8 mouse cellular contexts compared by ENCODE assay signal in genomic region chr11:75631561-75632225, GRCm38 (mm10). TPM values are rescaled to one million over a fixed set of nuclear protein-coding genes. Genes with fewer than 3 reads are reported as not detected.
DNase-seq lines count a peak whose midpoint lies in the region; ATAC-seq and TF ChIP-seq lines count a peak whose summit lies in the region.

No protein-coding gene starts in this region.

- H3K36me3 ChIP-seq in megakaryocyte, embryonic 14.5 days (replicated peaks; ENCODE audit: low read length), result peaks cover 72% of the 10 kb centered on the region
- H3K36me3 ChIP-seq in hindbrain, embryonic 13.5 days, result peaks cover 55% of the 10 kb centered on the region
- H3K36me3 ChIP-seq in liver, embryonic 13.5 days, result peaks cover 27% of the 10 kb centered on the region

- H3K4me2 ChIP-seq in hindbrain, embryonic 13.5 days, result peak overlapping the region; percentile 77
- H3K4me2 ChIP-seq in liver, embryonic 13.5 days, result peak overlapping the region; percentile 86

- no peaks in the 10 kb centered on the region for H3K27me3 ChIP-seq in megakaryocyte, embryonic 14.5 days (replicated peaks)
- H3K27me3 ChIP-seq in hindbrain, embryonic 13.5 days, result no peaks in the 10 kb centered on the region
- H3K27me3 ChIP-seq in liver, embryonic 13.5 days, result no peaks in the 10 kb centered on the region

- WGBS in hindbrain, embryonic 13.5 days, result 8% methylated on average over 13 of the region's 13 CpGs
- 11% methylated on average over 13 of the region's 13 CpGs for WGBS in liver, embryonic 13.5 days (ENCODE audit: insufficient replicate concordance)
- WGBS in olfactory bulb, adult 2 months, result 2% methylated on average over 13 of the region's 13 CpGs

- TF ChIP-seq POLR2A in olfactory bulb, adult 2 months (IDR thresholded peaks at IDR 0.05; ENCODE audit: insufficient read depth, low read depth, low read length), result no peak

- H3K4me3 ChIP-seq in megakaryocyte, embryonic 14.5 days (replicated peaks), result peak overlapping the region; percentile 98
- H3K4me3 ChIP-seq in hindbrain, embryonic 13.5 days, result peak overlapping the region; percentile 68
- H3K4me3 ChIP-seq in liver, embryonic 13.5 days (replicated peaks), result peak overlapping the region; percentile 93
- H3K4me3 ChIP-seq in olfactory bulb, adult 2 months (ENCODE audit: insufficient read depth, low read depth, low read length), result peak overlapping the region; percentile 93; the same call in 1 of the 2 replicates

- H3K4me1 ChIP-seq in megakaryocyte, embryonic 14.5 days, result peaks cover 51% of the 10 kb centered on the region
- H3K4me1 ChIP-seq in hindbrain, embryonic 13.5 days (replicated peaks), result peaks cover 28% of the 10 kb centered on the region
- H3K4me1 ChIP-seq in liver, embryonic 13.5 days (replicated peaks), result peaks cover 34% of the 10 kb centered on the region
- H3K4me1 ChIP-seq in olfactory bulb, adult 2 months (ENCODE audit: control insufficient read depth, insufficient read depth, low read length), result peaks cover 4% of the 10 kb centered on the region; the same call in 1 of the 2 replicates

- no peak for TF ChIP-seq CTCF in olfactory bulb, adult 2 months (IDR thresholded peaks at IDR 0.05; ENCODE audit: insufficient read depth, low read depth, low read length)

- no peak overlapping the region for H3K27ac ChIP-seq in hindbrain, embryonic 13.5 days
- peak overlapping the region; percentile 81; the same call in 1 of the 2 replicates for H3K27ac ChIP-seq in liver, embryonic 13.5 days
- no peak overlapping the region for H3K27ac ChIP-seq in olfactory bulb, adult 2 months (ENCODE audit: insufficient read depth, low read depth, low read length)

- H3K9ac ChIP-seq in hindbrain, embryonic 13.5 days, result peak overlapping the region; percentile 82
- peak overlapping the region; percentile 87 for H3K9ac ChIP-seq in liver, embryonic 13.5 days

- ATAC-seq in megakaryocyte, adult 5-6 weeks (ENCODE audit: poor library complexity, severe bottlenecking), result no peak
- ATAC-seq in hindbrain, embryonic 13.5 days (ENCODE audit: low FRiP score), result no peak
- ATAC-seq in liver, embryonic 13.5 days (ENCODE audit: low read depth), result no peak
- ATAC-seq in megakaryocyte progenitor cell, adult 5-6 weeks (replicated peaks; ENCODE audit: poor library complexity), result no peak

- H3K9me3 ChIP-seq in megakaryocyte, embryonic 14.5 days, result no peaks in the 10 kb centered on the region
- H3K9me3 ChIP-seq in hindbrain, embryonic 13.5 days, result no peaks in the 10 kb centered on the region
- no peaks in the 10 kb centered on the region for H3K9me3 ChIP-seq in liver, embryonic 13.5 days (replicated peaks)

- peak; percentile 46 to 57 for DNase-seq in cerebellum, postnatal 14 days
- DNase-seq in liver, embryonic 13.5 days, result no peak
- no peak for DNase-seq in adrenal gland, adult 18-20 months (ENCODE audit: low spot score in 2 of 2)

RNA-seq across cellular contexts. Expression of gene Inpp5k, which starts 0.9 kb away (rescaled TPM):
- polyA plus RNA-seq in megakaryocyte, embryonic 14.5 days (2012; ENCODE audit: insufficient read depth, low replicate concordance), result 38.5 and 43.3 TPM in 2 replicates
- 76.2 and 79.9 TPM in 2 replicates for total RNA-seq in megakaryocyte, adult 5-6 weeks (2015)
- total RNA-seq in megakaryocyte, adult 5-6 weeks (2017), result 44.5 and 46.5 TPM in 2 replicates
- 38.8 and 41.2 TPM in 2 replicates for polyA plus RNA-seq in hindbrain, embryonic 13.5 days (2015; fragmentation: Nextera tagmentation; extraction: Ambion mirVana)
- 12.9 and 13.9 TPM in 2 replicates for polyA plus RNA-seq in liver, embryonic 13.5 days (2015; fragmentation: Nextera tagmentation; extraction: Ambion mirVana)
- not detected in 2 replicates for polyA plus RNA-seq in olfactory bulb, adult 2 months (2012; ENCODE audit: insufficient read depth, insufficient read length, low replicate concordance, missing spikeins)
- 10 to 100 TPM; 24.9 to 36.9 TPM for total RNA-seq in adrenal gland, adult 18-20 months (2021)
- total RNA-seq in megakaryocyte progenitor cell, adult 5-6 weeks (2015), result 38.1 and 43.0 TPM in 2 replicates
- 21.9 and 23.7 TPM in 2 replicates for total RNA-seq in megakaryocyte progenitor cell, adult 5-6 weeks (2017)

RNA-seq across cellular contexts. Expression of gene Myo1c, which starts 18.6 kb away (rescaled TPM):
- 28.1 and 63.4 TPM in 2 replicates for polyA plus RNA-seq in megakaryocyte, embryonic 14.5 days (2012; ENCODE audit: insufficient read depth, low replicate concordance)
- 21.2 and 28.4 TPM in 2 replicates for total RNA-seq in megakaryocyte, adult 5-6 weeks (2015)
- 25.3 and 29.2 TPM in 2 replicates for total RNA-seq in megakaryocyte, adult 5-6 weeks (2017)
- 8.8 and 9.6 TPM in 2 replicates for polyA plus RNA-seq in hindbrain, embryonic 13.5 days (2015; fragmentation: Nextera tagmentation; extraction: Ambion mirVana)
- 18.3 and 23.0 TPM in 2 replicates for polyA plus RNA-seq in liver, embryonic 13.5 days (2015; fragmentation: Nextera tagmentation; extraction: Ambion mirVana)
- not detected in 2 replicates for polyA plus RNA-seq in olfactory bulb, adult 2 months (2012; ENCODE audit: insufficient read depth, insufficient read length, low replicate concordance, missing spikeins)
- total RNA-seq in adrenal gland, adult 18-20 months (2021), result 100 to 1,000 TPM; 144 to 160 TPM
- total RNA-seq in megakaryocyte progenitor cell, adult 5-6 weeks (2015), result 11.4 and 12.2 TPM in 2 replicates
- 9.0 and 15.4 TPM in 2 replicates for total RNA-seq in megakaryocyte progenitor cell, adult 5-6 weeks (2017)

RNA-seq across cellular contexts. Expression of gene Pitpna, which starts 43.8 kb away (rescaled TPM):
- 28.3 and 62.8 TPM in 2 replicates for polyA plus RNA-seq in megakaryocyte, embryonic 14.5 days (2012; ENCODE audit: insufficient read depth, low replicate concordance)
- 387 and 430 TPM in 2 replicates for total RNA-seq in megakaryocyte, adult 5-6 weeks (2015)
- 178 and 226 TPM in 2 replicates for total RNA-seq in megakaryocyte, adult 5-6 weeks (2017)
- polyA plus RNA-seq in hindbrain, embryonic 13.5 days (2015; fragmentation: Nextera tagmentation; extraction: Ambion mirVana), result 94.8 and 101 TPM in 2 replicates
- 33.2 and 38.3 TPM in 2 replicates for polyA plus RNA-seq in liver, embryonic 13.5 days (2015; fragmentation: Nextera tagmentation; extraction: Ambion mirVana)
- 209 and 678 TPM in 2 replicates for polyA plus RNA-seq in olfactory bulb, adult 2 months (2012; ENCODE audit: insufficient read depth, insufficient read length, low replicate concordance, missing spikeins)
- total RNA-seq in adrenal gland, adult 18-20 months (2021), result 100 to 1,000 TPM; 152 to 175 TPM
- total RNA-seq in megakaryocyte progenitor cell, adult 5-6 weeks (2015), result 166 and 176 TPM in 2 replicates
- total RNA-seq in megakaryocyte progenitor cell, adult 5-6 weeks (2017), result 70.3 and 82.4 TPM in 2 replicates

RNA-seq across cellular contexts. Expression of gene Crk, which starts 47.4 kb away (rescaled TPM):
- polyA plus RNA-seq in megakaryocyte, embryonic 14.5 days (2012; ENCODE audit: insufficient read depth, low replicate concordance), result 62.5 and 120 TPM in 2 replicates
- 52.1 and 54.9 TPM in 2 replicates for total RNA-seq in megakaryocyte, adult 5-6 weeks (2015)
- total RNA-seq in megakaryocyte, adult 5-6 weeks (2017), result 50.7 and 56.2 TPM in 2 replicates
- polyA plus RNA-seq in hindbrain, embryonic 13.5 days (2015; fragmentation: Nextera tagmentation; extraction: Ambion mirVana), result 120 TPM in 2 replicates
- polyA plus RNA-seq in liver, embryonic 13.5 days (2015; fragmentation: Nextera tagmentation; extraction: Ambion mirVana), result 37.1 and 41.6 TPM in 2 replicates
- polyA plus RNA-seq in olfactory bulb, adult 2 months (2012; ENCODE audit: insufficient read depth, insufficient read length, low replicate concordance, missing spikeins), result not detected in 2 replicates
- 100 to 1,000 TPM; 115 to 132 TPM for total RNA-seq in adrenal gland, adult 18-20 months (2021)
- total RNA-seq in megakaryocyte progenitor cell, adult 5-6 weeks (2015), result 32.0 and 32.6 TPM in 2 replicates
- 28.4 and 40.0 TPM in 2 replicates for total RNA-seq in megakaryocyte progenitor cell, adult 5-6 weeks (2017)

Comparison
In these comparisons a context has a peak if more than half of its experiments do, and no peak if none do; other contexts are left out.
1. DNase-seq: peak in cerebellum, postnatal 14 days (2 of 2); none in liver, embryonic 13.5 days (single experiment) and adrenal gland, adult 18-20 months (0 of 2).
2. Peak in every context shown above with its lines, with median percentiles within 50 percentile points of each other: H3K4me3 ChIP-seq.